Mouse (Mus musculus) megakaryocyte, adult 5-6 weeks (primary cell): ENCODE data around the gene Abhd15. TPM values are rescaled to one million over a fixed set of nuclear protein-coding genes. Genes with fewer than 3 reads are reported as not detected.

ENCODE experiments used
- ATAC-seq: 2 replicates; pipeline ENCODE4 v1.8.0; 2016; ENCODE audit warnings: mild to moderate bottlenecking, inconsistent platforms; ENCODE audit not compliant: poor library complexity, severe bottlenecking
- total RNA-seq, 2 experiments: library from RNA; stranded (forward) in 1 of 2; stranded (reverse) in 1 of 2; fragments of 153-499, 151-499 nt in 1 of 2; fragments of 221-1000, 200-1000 nt in 1 of 2; gene quantifications; 2 replicates each; pipeline versions ENCODE4 v1.2.3 to v1.2.4; 2015 to 2017

Gene Abhd15
- total RNA-seq (2015), result 6.8 and 8.3 TPM in 2 replicates
- total RNA-seq (2017), result 13.8 and 17.0 TPM in 2 replicates

- ATAC-seq, result peak; percentile 65
These were observed at the start of gene Abhd15 for GRCm38 (mm10) chr11:77514832-77515636. TSS of gene Abhd15 (plus strand) at chr11:77515121.

GRCm38 (mm10) chr11:77466544-77466943 is 48.4 kb upstream of the Abhd15 start:
- ATAC-seq, result no peak

- peak; percentile 82 for ATAC-seq
These were observed 47.8 kb upstream of the Abhd15 start for GRCm38 (mm10) chr11:77467157-77467556.

GRCm38 (mm10) chr11:77467784-77468183 is 47.1 kb upstream of the Abhd15 start:
- peak; percentile 85 for ATAC-seq

- no peak for ATAC-seq
These were observed 46.5 kb upstream of the Abhd15 start for GRCm38 (mm10) chr11:77468397-77468796.

- no peak for ATAC-seq
These were observed 43.5 kb upstream of the Abhd15 start for GRCm38 (mm10) chr11:77471407-77471806.

- no peak for ATAC-seq
These were observed 42.1 kb upstream of the Abhd15 start for GRCm38 (mm10) chr11:77472775-77473174.

GRCm38 (mm10) chr11:77476216-77476615 is 38.7 kb upstream of the Abhd15 start:
- no peak for ATAC-seq

GRCm38 (mm10) chr11:77476895-77477294 is 38.0 kb upstream of the Abhd15 start:
- no peak for ATAC-seq

GRCm38 (mm10) chr11:77483043-77483442 is 31.9 kb upstream of the Abhd15 start:
- no peak for ATAC-seq

GRCm38 (mm10) chr11:77483510-77484255 is 31.2 kb upstream of the Abhd15 start:
- ATAC-seq, result peak; percentile 59; the same call in 1 of the 2 replicates

- ATAC-seq, result no peak
These were observed 29.7 kb upstream of the Abhd15 start for GRCm38 (mm10) chr11:77485229-77485628.

- no peak for ATAC-seq
These were observed 28.1 kb upstream of the Abhd15 start for GRCm38 (mm10) chr11:77486798-77487197.

GRCm38 (mm10) chr11:77488771-77489581 is 25.9 kb upstream of the Abhd15 start:
- no peak for ATAC-seq

- ATAC-seq, result 0 out of 2 replicates have a peak, but pooled peaks have one; percentile 23
These were observed 25.2 kb upstream of the Abhd15 start, which contains the start of gene Ankrd13b for GRCm38 (mm10) chr11:77489591-77490235. TSS of gene Ankrd13b (minus strand) at chr11:77489678.

- no peak for ATAC-seq
These were observed 24.5 kb upstream of the Abhd15 start for GRCm38 (mm10) chr11:77490451-77490850.

GRCm38 (mm10) chr11:77491123-77491501 is 23.8 kb upstream of the Abhd15 start:
- peak; percentile 70 for ATAC-seq

- no peak for ATAC-seq
These were observed 23.2 kb upstream of the Abhd15 start for GRCm38 (mm10) chr11:77491502-77492291.

GRCm38 (mm10) chr11:77492311-77492871 is 22.5 kb upstream of the Abhd15 start:
- no peak for ATAC-seq
